Mouse (Mus musculus): ENCODE results near the gene Gm29427.

Gm29427 gene

GRCm38 (mm10) chr1:130644103-130644502, 71.5 kb downstream of the Gm29427 start:
- no peak for DNase-seq

DNA sequence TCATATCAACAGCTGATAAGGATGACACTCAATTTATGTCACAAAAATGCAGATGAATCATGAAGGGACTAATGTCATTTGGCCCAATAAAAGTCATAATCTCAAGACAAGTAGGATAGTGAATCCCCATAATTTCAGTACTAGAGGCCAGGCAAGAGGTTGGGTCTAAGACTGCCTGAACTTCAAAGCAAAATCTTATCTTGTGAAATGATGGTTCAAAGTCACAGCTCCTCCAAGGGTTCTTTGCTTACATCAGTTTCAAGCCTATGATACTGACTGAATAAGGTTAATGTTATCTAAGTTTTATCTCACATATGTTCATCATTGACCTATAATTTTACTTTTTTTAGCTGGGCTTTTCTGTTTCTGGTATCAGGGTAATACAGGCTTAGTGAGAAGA, 74.6 kb downstream of the Gm29427 start:
- no peak for DNase-seq

- DNase-seq: peak; percentile 68
Observed at GRCm38 (mm10) chr1:130633761-130634410, 81.7 kb downstream of the Gm29427 start.

GRCm38 (mm10) chr1:130633316-130633715, 82.3 kb downstream of the Gm29427 start:
- no peak for DNase-seq

DNA sequence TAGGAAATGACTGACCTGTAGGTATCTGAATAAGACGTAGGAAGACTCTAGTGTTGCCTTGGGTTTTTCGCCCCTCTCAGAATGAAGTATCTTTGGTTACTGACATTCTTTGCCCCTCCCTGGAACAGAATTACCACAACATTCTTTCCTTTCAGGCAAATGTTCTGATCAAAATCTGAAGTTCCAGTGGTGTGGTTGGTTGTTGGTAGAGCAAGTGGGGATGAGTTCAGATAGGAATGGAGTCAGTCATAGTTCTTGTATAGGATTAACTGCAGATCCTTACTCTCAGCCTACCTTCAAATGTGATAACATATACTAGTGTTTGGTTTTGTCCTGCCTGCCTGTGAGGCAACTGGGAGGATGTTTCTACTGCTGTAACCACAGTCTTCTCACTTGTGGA, 86.1 kb downstream of the Gm29427 start, which contains the start of gene Zp3r:
Zp3r (minus strand) TSS at position 101 of the 400 bp plus-strand sequence.
- DNase-seq: no peak
